Mouse (Mus musculus) testis, adult 2 months (tissue): ENCODE data around the gene Rpl36a. TPM values are rescaled to one million over a fixed set of nuclear protein-coding genes. Genes with fewer than 3 reads are reported as not detected.

Experiments
- H3K27ac ChIP-seq: fragments of 200-500 bp; 2 replicates; pipeline ENCODE4 v1.5.1; 2012; ENCODE audit warnings: low read depth, low read length; ENCODE audit not compliant: control insufficient read depth, insufficient read depth
- H3K27me3 ChIP-seq: fragments of 200-500 bp; 2 replicates; pipeline ENCODE4 v1.6.1; 2012; ENCODE audit warnings: mild to moderate bottlenecking, low read length, moderate library complexity; ENCODE audit not compliant: control insufficient read depth, insufficient read depth
- H3K36me3 ChIP-seq: fragments of 200-500 bp; 2 replicates; pipeline ENCODE4 v1.6.1; 2012; ENCODE audit warnings: mild to moderate bottlenecking, low read length; ENCODE audit not compliant: control insufficient read depth, insufficient read depth
- H3K4me1 ChIP-seq: fragments of 200-500 bp; 2 replicates; pipeline ENCODE4 v1.6.1; 2012; ENCODE audit warnings: low read length; ENCODE audit not compliant: control insufficient read depth, insufficient read depth
- H3K4me3 ChIP-seq: fragments of 200-500 bp; 2 replicates; pipeline ENCODE4 v1.5.1; 2012; ENCODE audit warnings: low read depth, mild to moderate bottlenecking, low read length, moderate library complexity, mixed read lengths; ENCODE audit not compliant: control insufficient read depth
- CTCF ChIP-seq: fragments of 200-500 bp; IDR thresholded peaks from 2 replicates; pipeline ENCODE4 v1.5.1; 2012; ENCODE audit warnings: low read depth, mild to moderate bottlenecking, inconsistent platforms, low read length, moderate library complexity; ENCODE audit not compliant: control insufficient read depth, insufficient read depth, insufficient replicate concordance
- POLR2A ChIP-seq: fragments of 200-500 bp; IDR thresholded peaks from 2 replicates; pipeline ENCODE4 v1.6.1; 2012; ENCODE audit warnings: low read depth, mild to moderate bottlenecking, inconsistent platforms, low read length, moderate library complexity; ENCODE audit not compliant: control insufficient read depth
- polyA plus RNA-seq: library from polyadenylated mRNA; depleted of rRNA; stranded (reverse); fragments of >200 nt; gene quantifications from 2 replicates; pipeline ENCODE4 v1.2.3, GENCODE M21; 2012; rRNA removed

Rpl36a gene
- polyA plus RNA-seq, 1 experiment, result 22.6 TPM

DNA sequence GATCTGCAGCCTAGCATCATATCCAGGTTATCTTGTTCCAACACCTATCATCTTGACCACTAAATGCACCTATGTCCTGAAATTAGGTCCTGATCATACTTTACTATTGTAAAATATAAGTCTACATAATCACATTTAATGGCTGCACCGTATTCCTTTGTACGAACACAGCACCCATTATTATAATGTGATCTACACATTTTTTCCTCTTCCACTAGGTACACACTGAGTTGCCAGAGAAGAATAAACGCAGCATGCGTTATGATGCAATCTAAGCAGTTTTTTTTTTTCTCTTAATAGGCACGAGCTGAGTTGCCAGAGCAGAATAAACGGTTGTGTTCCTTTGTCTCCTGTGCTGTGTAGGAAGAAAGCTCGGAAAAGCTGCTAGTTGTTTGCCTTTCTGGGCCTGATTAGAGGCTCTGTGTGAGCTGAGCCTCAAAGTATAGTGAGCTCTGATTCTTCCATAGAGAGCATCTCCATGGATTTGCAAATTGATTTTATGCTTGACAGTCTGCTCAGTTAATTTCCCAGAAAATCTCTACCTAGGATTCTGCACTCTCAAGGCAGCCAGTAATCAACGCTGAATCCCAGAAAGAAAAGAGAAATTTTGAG is 34.9 kb downstream of the Rpl36a start:
- TF ChIP-seq CTCF (no peak), POLR2A (no peak)
- Histone ChIP-seq H3K4me1 (no peaks in the 10 kb centered on the region), H3K27ac (no peak overlapping the region), H3K36me3 (no peaks in the 10 kb centered on the region), H3K27me3 (no peaks in the 10 kb centered on the region), H3K4me3 (no peak overlapping the region)

DNA sequence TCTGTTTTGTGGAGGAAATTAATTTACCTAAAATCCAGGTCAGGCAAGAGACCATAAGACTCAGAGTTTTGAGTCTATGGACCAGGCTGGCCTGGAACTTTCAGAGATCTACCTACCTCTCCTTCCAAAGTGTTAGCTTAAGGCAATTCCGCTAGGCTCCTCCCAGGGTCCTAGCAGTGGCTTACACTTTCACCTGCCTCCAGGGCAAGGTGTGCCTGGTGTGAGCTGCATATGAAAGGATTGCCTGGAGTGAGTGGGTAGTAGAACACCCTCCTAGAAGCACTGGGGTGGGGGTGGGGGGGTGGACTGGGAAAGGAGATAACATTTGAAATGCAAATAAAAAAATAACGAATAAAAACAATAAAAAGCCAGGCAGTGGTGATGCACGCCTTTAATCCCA is 36.2 kb downstream of the Rpl36a start:
- no peaks in the 10 kb centered on the region for H3K4me1 ChIP-seq
- no peak overlapping the region for H3K4me3 ChIP-seq
- TF ChIP-seq CTCF, result no peak
- no peak for TF ChIP-seq POLR2A
- H3K27me3 ChIP-seq, result no peaks in the 10 kb centered on the region
- no peaks in the 10 kb centered on the region for H3K36me3 ChIP-seq
- no peak overlapping the region for H3K27ac ChIP-seq

DNA sequence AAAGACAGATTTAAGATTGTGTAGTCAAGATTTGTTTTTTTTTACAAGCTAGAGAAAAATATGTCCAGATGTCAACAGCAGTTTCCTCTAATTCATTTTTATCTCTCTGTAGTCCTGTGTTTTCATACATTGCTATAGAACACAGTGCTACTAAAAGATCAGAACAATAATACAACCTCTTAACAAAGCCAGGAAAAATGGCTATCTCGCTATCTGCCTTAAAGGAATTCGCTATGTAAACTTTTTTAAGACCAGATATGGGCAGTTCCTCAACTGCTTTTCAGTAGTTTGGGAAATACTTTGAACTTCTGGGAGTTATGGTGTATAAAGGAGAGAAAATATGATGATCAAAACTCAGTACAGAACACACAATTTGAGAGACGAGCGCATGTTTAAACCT is 37.9 kb downstream of the Rpl36a start:
- no peaks in the 10 kb centered on the region for H3K36me3 ChIP-seq
- no peak for TF ChIP-seq CTCF
- TF ChIP-seq POLR2A, result no peak
- no peaks in the 10 kb centered on the region for H3K27me3 ChIP-seq
- no peak overlapping the region for H3K4me3 ChIP-seq
- no peak overlapping the region for H3K27ac ChIP-seq
- no peaks in the 10 kb centered on the region for H3K4me1 ChIP-seq

DNA sequence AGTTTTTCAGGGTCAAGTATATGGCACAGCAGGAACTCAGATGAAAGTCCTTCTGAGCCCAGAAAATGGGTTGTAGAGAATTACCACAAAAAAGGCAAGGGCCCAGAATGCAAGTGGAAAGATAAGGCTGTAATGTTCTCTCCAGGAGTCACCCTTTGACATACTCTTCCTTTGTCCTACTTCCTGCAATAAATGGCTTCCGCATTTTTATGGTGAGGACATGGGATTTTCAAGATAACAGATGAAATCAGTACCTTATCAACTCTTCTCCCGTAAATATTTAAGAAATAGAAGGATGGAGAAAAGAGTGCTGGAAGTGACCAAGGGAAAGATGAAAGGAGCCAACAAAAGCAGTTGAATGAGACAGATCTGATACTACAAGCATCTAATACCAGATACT is 42.7 kb downstream of the Rpl36a start:
- H3K27ac ChIP-seq, result no peak overlapping the region
- H3K4me1 ChIP-seq, result no peaks in the 10 kb centered on the region
- H3K36me3 ChIP-seq, result no peaks in the 10 kb centered on the region
- no peaks in the 10 kb centered on the region for H3K27me3 ChIP-seq
- TF ChIP-seq CTCF, result no peak
- no peak for TF ChIP-seq POLR2A
- H3K4me3 ChIP-seq, result no peak overlapping the region

DNA sequence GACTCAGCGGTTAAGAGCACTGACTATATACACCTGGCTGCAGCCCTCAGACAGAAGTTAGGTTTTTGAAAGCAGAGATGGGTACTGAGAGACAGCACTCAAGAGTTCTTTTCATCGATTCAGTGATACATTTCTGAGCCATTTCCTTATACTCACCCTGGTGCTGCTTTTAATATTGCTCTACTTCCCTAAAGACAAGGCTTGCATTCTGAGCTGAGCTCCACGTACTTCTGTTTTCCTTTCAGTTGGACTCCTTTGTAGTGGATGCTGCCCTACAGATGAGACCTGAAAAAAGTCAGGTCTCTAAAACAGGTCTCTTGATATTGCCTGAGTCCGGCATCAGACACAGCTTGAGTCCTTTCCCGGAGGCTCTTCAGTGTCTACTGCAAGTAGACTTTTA is 47.3 kb downstream of the Rpl36a start:
- no peaks in the 10 kb centered on the region for H3K27me3 ChIP-seq

DNA sequence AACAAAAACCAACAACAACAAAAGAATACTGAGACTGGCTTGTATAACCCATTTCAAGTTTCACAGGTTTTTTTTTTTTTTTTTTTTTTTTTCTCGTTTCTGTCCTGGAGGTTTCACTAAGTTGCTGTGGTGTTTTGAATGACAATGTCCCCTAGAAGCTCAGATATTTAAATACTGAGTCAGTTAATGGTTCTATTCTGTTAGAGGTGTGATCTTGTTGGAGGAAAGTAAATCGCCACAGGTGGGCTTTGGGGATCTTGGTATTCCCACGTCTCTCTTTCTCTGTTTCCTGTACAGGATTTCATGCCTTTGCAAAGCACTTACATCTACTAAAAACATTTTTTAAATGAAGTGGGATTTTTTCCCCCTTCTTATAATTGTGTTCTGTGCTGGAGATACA is 49.7 kb downstream of the Rpl36a start:
- Histone ChIP-seq H3K4me3 (no peak overlapping the region), H3K27ac (no peak overlapping the region), H3K4me1 (no peaks in the 10 kb centered on the region), H3K36me3 (no peaks in the 10 kb centered on the region), H3K27me3 (no peaks in the 10 kb centered on the region)
- TF ChIP-seq POLR2A, result no peak
- no peak for TF ChIP-seq CTCF

More for the DNA sequence above, 47.3 kb downstream of the Rpl36a start:
- H3K36me3 ChIP-seq, result no peaks in the 10 kb centered on the region
- no peak overlapping the region for H3K27ac ChIP-seq
- no peak overlapping the region for H3K4me3 ChIP-seq
- TF ChIP-seq CTCF (no peak), POLR2A (no peak)
- H3K4me1 ChIP-seq, result no peaks in the 10 kb centered on the region

DNA sequence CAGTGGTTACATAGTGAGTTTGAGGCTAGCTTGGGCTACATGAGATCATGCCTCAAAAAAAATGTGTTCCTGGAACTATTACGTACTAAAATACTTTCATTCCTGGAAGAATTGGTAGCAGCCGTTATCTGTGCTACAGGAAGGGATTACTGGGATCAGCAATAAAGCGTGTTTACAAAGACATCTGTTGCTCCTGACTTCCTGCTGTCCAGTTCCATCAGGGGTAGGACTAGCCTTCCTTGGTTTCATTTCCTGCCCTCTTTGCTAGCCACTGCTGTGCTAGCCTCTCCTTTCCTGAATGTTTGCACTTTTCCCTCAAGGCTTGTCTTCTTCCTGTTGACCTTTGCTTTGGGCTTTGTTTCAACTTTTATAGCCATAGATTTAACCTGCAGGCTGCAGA is 50.4 kb downstream of the Rpl36a start:
- Histone ChIP-seq H3K27me3 (no peaks in the 10 kb centered on the region), H3K27ac (no peak overlapping the region), H3K4me1 (no peaks in the 10 kb centered on the region), H3K4me3 (no peak overlapping the region), H3K36me3 (no peaks in the 10 kb centered on the region)
- no peak for TF ChIP-seq CTCF

Other genes starting within 250 kb of the Rpl36a start
- gene Drp2, start 181.1 kb upstream of the Rpl36a start, polyA plus RNA-seq, result 2.2 and 2.9 TPM in 2 replicates
- 9.6 and 11.8 TPM in 2 replicates for gene Taf7l, start 109.2 kb upstream of the Rpl36a start, polyA plus RNA-seq
- 0.57 and 0.64 TPM in 2 replicates for gene Timm8a1, start 43.8 kb upstream of the Rpl36a start, polyA plus RNA-seq
- 0.17 and 0.20 TPM in 2 replicates for gene Btk, start 2.1 kb upstream of the Rpl36a start, polyA plus RNA-seq
- gene Gla, start 15.5 kb downstream of the Rpl36a start, polyA plus RNA-seq, result 0.73 and 0.80 TPM in 2 replicates
- gene Hnrnph2, start 15.5 kb downstream of the Rpl36a start, polyA plus RNA-seq, result 4.8 and 6.4 TPM in 2 replicates
- 0.17 and 0.28 TPM in 2 replicates for gene Armcx4, start 100.9 kb downstream of the Rpl36a start, polyA plus RNA-seq
- gene Armcx1, start 132.3 kb downstream of the Rpl36a start, polyA plus RNA-seq, result 0.70 and 1.1 TPM in 2 replicates
- gene Armcx6, start 165.8 kb downstream of the Rpl36a start, polyA plus RNA-seq, result 1.6 and 1.8 TPM in 2 replicates
- 1.1 and 1.5 TPM in 2 replicates for gene Armcx3, start 170.9 kb downstream of the Rpl36a start, polyA plus RNA-seq
- 2.5 and 3.3 TPM in 2 replicates for gene Armcx2, start 223.6 kb downstream of the Rpl36a start, polyA plus RNA-seq